Mouse (Mus musculus): ENCODE results near the gene Ppih.
"Not testable (repeated sequence)": the region's sequence is repeated elsewhere in the genome, so short reads cannot be mapped to it uniquely, and the experiment has no call there.

DNA sequence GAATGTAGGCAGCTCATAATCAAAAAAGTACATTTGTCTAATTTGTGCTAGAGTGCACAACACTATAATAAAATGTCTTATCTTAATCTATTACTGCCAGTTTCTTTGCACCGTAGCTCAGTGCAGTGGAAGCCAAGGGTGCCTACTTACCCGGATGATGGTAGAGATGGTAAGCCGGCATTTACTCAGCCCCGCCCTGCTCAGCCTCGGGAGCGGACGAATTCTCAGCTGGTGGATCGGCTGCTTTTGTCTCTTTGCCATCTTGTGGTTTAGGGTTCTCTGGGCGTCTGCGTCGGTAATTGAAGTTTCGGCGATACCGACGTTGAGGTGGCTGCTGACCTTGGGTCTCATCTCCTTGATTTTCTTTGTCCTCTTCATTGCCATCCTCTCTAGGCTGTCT, 41.6 kb downstream of the Ppih start:
- TF ChIP-seq JUND (IDR thresholded peaks at IDR 0.05; ENCODE audit: low read depth, low read length); POLR2AphosphoS2 (IDR thresholded peaks at IDR 0.05; ENCODE audit: low read length); NELFE (IDR thresholded peaks at IDR 0.05; ENCODE audit: low read depth, low read length); ZKSCAN1 (IDR thresholded peaks at IDR 0.05; ENCODE audit: low read depth, low read length); EP300 (IDR thresholded peaks at IDR 0.05; ENCODE audit: low read depth in 1 of 2, low read length in 2 of 2): not testable (repeated sequence)
